In genomic region chr12:44501807-44502487, GRCm38 (mm10) we compare ENCODE assay signal across 20 mouse cellular contexts.
DNase-seq lines count a peak whose midpoint lies in the region; ATAC-seq lines count a peak whose summit lies in the region.
"Had no signal": no experiment of that assay in that cellular context is flagged by ENCODE, and none has a peak within 500 bp of the region (broad histone marks: within the 10 kb centered on the region; RNA-seq: fewer than 3 reads in every experiment).

No protein-coding gene starts in this region.

- no peak overlapping the region for H3K4me3 ChIP-seq in midbrain, embryonic 16.5 days (ENCODE audit: low read depth, low read length)
- H3K4me3 ChIP-seq: embryonic facial prominence, embryonic 13.5 days; gastrocnemius, adult 2 months; myocyte had no signal

- DNase-seq in cerebellum, postnatal 4 days (ENCODE audit: low spot score in 2 of 2), result no peak
- DNase-seq in left cerebral cortex, postnatal 4 days, result peak; percentile 44
- no peak for DNase-seq in left cerebral cortex, postnatal 25 days (ENCODE audit: low spot score in 2 of 2)
- DNase-seq in cerebellum, postnatal 36 days, result peak; percentile 22 to 27
- DNase-seq in testis, postnatal 10 days (ENCODE audit: low spot score), result no peak
- no peak for DNase-seq in urinary bladder, adult 2 months (ENCODE audit: low spot score)
- DNase-seq: adrenal gland, postnatal 36 days; gastrocnemius, adult 2 months; heart, adult 11 months; lung, embryonic 14.5 days; right cerebral cortex, postnatal 14 days; thymus, postnatal 4 days had no signal

- ATAC-seq in cerebellum, adult (ENCODE audit: insufficient number of reproducible peaks, low FRiP score, low TSS enrichment), result peak; percentile 78
- peak; percentile 66; the same call in 1 of the 2 replicates for ATAC-seq in midbrain, embryonic 16.5 days
- ATAC-seq: activated CD4-positive, CD25-positive, alpha-beta regulatory T cell, adult 4 months had no signal

- intact Hi-C loops in left cerebral cortex, postnatal 4 days (cut with DNase I), result no loop called here
- intact Hi-C loops in left cerebral cortex, postnatal 25 days (cut with DNase I), result no loop called here

- no peak overlapping the region; the same call in 1 of the 2 replicates for H3K27ac ChIP-seq in midbrain, embryonic 16.5 days (ENCODE audit: low read length)
- H3K27ac ChIP-seq: embryonic facial prominence, embryonic 13.5 days; gastrocnemius, adult 2 months; kidney, postnatal 0 days; stomach, postnatal 0 days had no signal

- H3K4me2 ChIP-seq in midbrain, embryonic 16.5 days (ENCODE audit: low read length), result no peak overlapping the region
- H3K4me2 ChIP-seq: embryonic facial prominence, embryonic 13.5 days; lung, embryonic 14.5 days had no signal

- H3K36me3 ChIP-seq in midbrain, embryonic 16.5 days (ENCODE audit: control insufficient read depth, insufficient read depth, low read length), result no peaks in the 10 kb centered on the region
- H3K36me3 ChIP-seq: embryonic facial prominence, embryonic 13.5 days had no signal

- no peak overlapping the region for H3K9ac ChIP-seq in midbrain, embryonic 16.5 days (ENCODE audit: low read depth, low read length)
- H3K9ac ChIP-seq: embryonic facial prominence, embryonic 13.5 days; lung, embryonic 14.5 days had no signal

- peaks cover 17% of the 10 kb centered on the region for H3K4me1 ChIP-seq in midbrain, embryonic 16.5 days (ENCODE audit: control insufficient read depth, insufficient read depth, low read length)
- H3K4me1 ChIP-seq: embryonic facial prominence, embryonic 13.5 days had no signal

- H3K9me3 ChIP-seq in midbrain, embryonic 16.5 days (replicated peaks; ENCODE audit: control insufficient read depth, low read length, poor library complexity, severe bottlenecking), result no peaks in the 10 kb centered on the region
- H3K9me3 ChIP-seq: embryonic facial prominence, embryonic 13.5 days had no signal

- WGBS in midbrain, embryonic 16.5 days, result 54% methylated on average over 5 of the region's 5 CpGs

- H3K27me3 ChIP-seq in midbrain, embryonic 16.5 days (ENCODE audit: control insufficient read depth, insufficient read depth, low read depth, low read length), result no peaks in the 10 kb centered on the region
- H3K27me3 ChIP-seq: CH12.LX; embryonic facial prominence, embryonic 13.5 days had no signal

Comparison
In these comparisons a context has a peak if more than half of its experiments do, and no peak if none do; other contexts are left out.
1. DNase-seq: peak in left cerebral cortex, postnatal 4 days (single experiment) and cerebellum, postnatal 36 days (2 of 2); none in cerebellum, postnatal 4 days (0 of 2), left cerebral cortex, postnatal 25 days (0 of 2), testis, postnatal 10 days (single experiment) and urinary bladder, adult 2 months (single experiment).